Mouse (Mus musculus): ENCODE results near the gene Dpp3. TPM values are rescaled to one million over a fixed set of nuclear protein-coding genes. Genes with fewer than 3 reads are reported as not detected.
"Not testable (repeated sequence)": the region's sequence is repeated elsewhere in the genome, so short reads cannot be mapped to it uniquely, and the experiment has no call there.

Gene Dpp3
- polyA plus RNA-seq, 2 experiments from 2014 or later, result 38.4 to 59.4 TPM

GRCm38 (mm10) chr19:4891798-4892197 is 36.3 kb downstream of the Dpp3 start:
- ATAC-seq, result no peak

GRCm38 (mm10) chr19:4889791-4890190 is 38.3 kb downstream of the Dpp3 start:
- ATAC-seq, result no peak

- ATAC-seq, result no peak
Observed at GRCm38 (mm10) chr19:4883961-4884360, 44.1 kb downstream of the Dpp3 start.

GRCm38 (mm10) chr19:4879324-4879703 is 48.8 kb downstream of the Dpp3 start:
- no peak for ATAC-seq

GRCm38 (mm10) chr19:4878405-4879323 is 49.4 kb downstream of the Dpp3 start, which contains the start of gene Zdhhc24:
Gene Zdhhc24, plus strand, starts transcription at chr19:4878668.
- ATAC-seq, result peak; percentile 99

- no peak for ATAC-seq
Observed at GRCm38 (mm10) chr19:4877785-4878184, 50.3 kb downstream of the Dpp3 start, which contains the start of gene Actn3. Gene Actn3, minus strand, starts transcription at chr19:4877909.

GRCm38 (mm10) chr19:4876755-4877154 is 51.3 kb downstream of the Dpp3 start:
- no peak for ATAC-seq

GRCm38 (mm10) chr19:4876241-4876640 is 51.8 kb downstream of the Dpp3 start:
- no peak for ATAC-seq

GRCm38 (mm10) chr19:4874613-4875012 is 53.5 kb downstream of the Dpp3 start:
- ATAC-seq, result not testable (repeated sequence)

GRCm38 (mm10) chr19:4865147-4865546 is 62.9 kb downstream of the Dpp3 start:
- no peak for ATAC-seq

- no peak for ATAC-seq
Observed at GRCm38 (mm10) chr19:4863048-4863447, 65.0 kb downstream of the Dpp3 start.

- no peak for ATAC-seq
Observed at GRCm38 (mm10) chr19:4859081-4859480, 69.0 kb downstream of the Dpp3 start.

Other genes with a start within 250 kb of the Dpp3 start
- not detected for gene Gm960, start 229.6 kb downstream of the Dpp3 start, polyA plus RNA-seq (2017; shearing (Covaris generic))
- gene Sptbn2, start 217.1 kb downstream of the Dpp3 start, polyA plus RNA-seq (2017; shearing (Covaris generic)), result under 1 TPM; 0.11 to 0.17 TPM
- 100 to 1,000 TPM in 1 of 2 experiments, 10 to 100 TPM in 1; 87.2 to 107 TPM for gene Rbm4b, start 171.8 kb downstream of the Dpp3 start, polyA plus RNA-seq (2017; shearing (Covaris generic))
- gene Rbm4, start 134.4 kb downstream of the Dpp3 start, polyA plus RNA-seq (2017; shearing (Covaris generic)), result 10 to 100 TPM; 25.8 to 50.9 TPM
- 10 to 100 TPM; 36.1 to 36.5 TPM for gene Gm21992, start 116.7 kb downstream of the Dpp3 start, polyA plus RNA-seq (2017; shearing (Covaris generic))
- 10 to 100 TPM; 18.3 to 54.9 TPM for gene Rbm14, start 116.7 kb downstream of the Dpp3 start, polyA plus RNA-seq (2017; shearing (Covaris generic))
- gene Ccs, start 89.0 kb downstream of the Dpp3 start, polyA plus RNA-seq (2017; shearing (Covaris generic)), result 100 to 1,000 TPM in 1 of 2 experiments, 10 to 100 TPM in 1; 94.7 to 162 TPM
- not detected for gene Ccdc87, start 88.9 kb downstream of the Dpp3 start, polyA plus RNA-seq (2017; shearing (Covaris generic))
- under 1 TPM; 0.66 to 0.67 TPM for gene Ctsf, start 73.2 kb downstream of the Dpp3 start, polyA plus RNA-seq (2017; shearing (Covaris generic))
- not detected for gene Actn3, start 50.4 kb downstream of the Dpp3 start, polyA plus RNA-seq (2017; shearing (Covaris generic))
- 1 to 10 TPM; 6.3 to 6.7 TPM for gene Zdhhc24, start 49.6 kb downstream of the Dpp3 start, polyA plus RNA-seq (2017; shearing (Covaris generic))
- gene Bbs1, start 21.7 kb downstream of the Dpp3 start, polyA plus RNA-seq (2017; shearing (Covaris generic)), result 1 to 10 TPM in 1 of 2 experiments, not detected in 1; 1.4 TPM
- gene Peli3, start 14.8 kb upstream of the Dpp3 start, polyA plus RNA-seq (2017; shearing (Covaris generic)), result under 1 TPM in 1 of 2 experiments, not detected in 1; 0.25 TPM
- gene Mrpl11, start 33.9 kb upstream of the Dpp3 start, polyA plus RNA-seq (2017; shearing (Covaris generic)), result 10 to 100 TPM; 79.9 to 91.1 TPM
- under 1 TPM; 0.32 to 0.83 TPM for gene Npas4, start 62.0 kb upstream of the Dpp3 start, polyA plus RNA-seq (2017; shearing (Covaris generic))
- gene Slc29a2, start 95.6 kb upstream of the Dpp3 start, polyA plus RNA-seq (2017; shearing (Covaris generic)), result 1 to 10 TPM in 1 of 2 experiments, under 1 TPM in 1; 0.46 to 2.1 TPM
- gene B4gat1, start 110.5 kb upstream of the Dpp3 start, polyA plus RNA-seq (2017; shearing (Covaris generic)), result 10 to 100 TPM; 10.5 to 13.4 TPM
- under 1 TPM; 0.40 to 0.68 TPM for gene AC124502.3, start 110.6 kb upstream of the Dpp3 start, polyA plus RNA-seq (2017; shearing (Covaris generic))
- gene Brms1, start 113.1 kb upstream of the Dpp3 start, polyA plus RNA-seq (2017; shearing (Covaris generic)), result 100 to 1,000 TPM in 1 of 2 experiments, 10 to 100 TPM in 1; 91.4 to 102 TPM
- under 1 TPM in 1 of 2 experiments, not detected in 1; 0.13 TPM for gene Rin1, start 122.2 kb upstream of the Dpp3 start, polyA plus RNA-seq (2017; shearing (Covaris generic))
- not detected for gene Cd248, start 139.8 kb upstream of the Dpp3 start, polyA plus RNA-seq (2017; shearing (Covaris generic))
- gene Tmem151a, start 157.2 kb upstream of the Dpp3 start, polyA plus RNA-seq (2017; shearing (Covaris generic)), result not detected
- 10 to 100 TPM; 49.2 to 51.1 TPM for gene Yif1a, start 160.3 kb upstream of the Dpp3 start, polyA plus RNA-seq (2017; shearing (Covaris generic))
- not detected for gene Cnih2, start 170.2 kb upstream of the Dpp3 start, polyA plus RNA-seq (2017; shearing (Covaris generic))
- gene Rab1b, start 178.8 kb upstream of the Dpp3 start, polyA plus RNA-seq (2017; shearing (Covaris generic)), result 100 to 1,000 TPM; 118 to 143 TPM
- gene Klc2, start 190.3 kb upstream of the Dpp3 start, polyA plus RNA-seq (2017; shearing (Covaris generic)), result 1 to 10 TPM; 4.6 to 6.7 TPM

Measured in activated CD4-positive, CD25-positive, alpha-beta regulatory T cell, adult 4 months (primary cell).